Mouse (Mus musculus): ENCODE results near the gene Il17rb. TPM values are rescaled to one million over a fixed set of nuclear protein-coding genes. Genes with fewer than 3 reads are reported as not detected.
A peak's percentile ranks its signal among the peaks of the same experiment; 100 is the strongest.

Gene Il17rb
- total RNA-seq, 2 experiments from 2014 or later, result 0.41 to 0.73 TPM

- intact Hi-C loops (cut with DNase I), result no loop called here
- no peak for DNase-seq (ENCODE audit: extremely low spot score in 1 of 2, low spot score in 2 of 2)
Measured at GRCm38 (mm10) chr14:30018463-30018801, 9.7 kb upstream of the Il17rb start.

DNA sequence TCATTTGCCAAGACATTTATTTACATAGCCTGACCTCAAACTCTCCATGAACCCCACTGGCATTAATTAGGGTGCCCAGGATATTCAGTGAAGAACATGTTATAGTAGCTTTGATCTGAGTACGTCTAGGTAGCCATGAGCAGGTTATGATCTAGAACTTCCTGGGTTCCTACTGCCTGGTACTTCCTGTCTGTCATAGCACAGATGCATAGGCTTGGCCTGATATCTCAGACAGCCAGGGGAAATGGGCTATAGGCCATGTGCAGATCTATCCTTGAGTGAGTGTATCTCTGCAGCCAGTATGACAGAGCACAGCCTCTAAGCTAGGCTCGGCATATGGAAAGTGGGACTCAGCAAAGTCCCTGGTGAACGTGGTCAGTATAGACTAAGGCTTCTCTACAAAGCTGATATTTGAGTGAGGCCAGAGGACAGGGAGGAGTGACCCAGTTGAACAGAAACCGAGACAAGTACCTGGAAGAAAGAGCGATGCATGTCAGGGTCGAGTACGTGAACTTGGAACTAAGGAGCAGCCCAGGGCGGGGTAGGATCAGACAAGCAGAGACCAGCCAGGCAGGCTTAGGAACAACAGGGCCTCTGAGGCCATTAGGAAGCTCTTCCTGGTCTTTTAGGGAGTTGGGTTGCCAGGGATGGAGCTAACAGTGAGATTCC, 9.2 kb upstream of the Il17rb start:
- no peak for DNase-seq (ENCODE audit: extremely low spot score in 1 of 2, low spot score in 2 of 2)
- intact Hi-C loops (cut with DNase I), result no loop called here

DNA sequence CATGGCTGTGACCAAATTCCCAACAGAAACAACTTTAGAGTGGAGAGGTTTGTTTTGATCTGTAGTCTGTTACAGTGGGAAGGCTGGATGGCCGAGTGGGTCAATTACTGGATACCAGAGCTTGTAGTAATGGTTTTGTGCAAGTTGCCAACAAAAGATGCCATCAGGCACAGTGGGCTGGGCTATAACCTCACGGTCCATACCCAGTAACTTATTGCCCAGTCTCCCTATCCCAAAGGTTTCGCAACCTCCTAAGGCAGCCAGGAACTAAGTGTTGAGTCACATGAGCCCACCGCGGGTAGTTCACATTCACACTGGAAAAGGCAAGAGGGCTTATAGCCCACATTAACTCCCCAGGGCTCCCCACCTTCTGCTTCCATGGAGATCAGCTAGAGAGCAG, 8.0 kb upstream of the Il17rb start:
- no peak for DNase-seq (ENCODE audit: extremely low spot score in 1 of 2, low spot score in 2 of 2)
- intact Hi-C loops (cut with DNase I), result no loop called here

GRCm38 (mm10) chr14:30015008-30015407, 6.3 kb upstream of the Il17rb start:
- intact Hi-C loops (cut with DNase I), result no loop called here
- no peak for DNase-seq (ENCODE audit: extremely low spot score in 1 of 2, low spot score in 2 of 2)

DNA sequence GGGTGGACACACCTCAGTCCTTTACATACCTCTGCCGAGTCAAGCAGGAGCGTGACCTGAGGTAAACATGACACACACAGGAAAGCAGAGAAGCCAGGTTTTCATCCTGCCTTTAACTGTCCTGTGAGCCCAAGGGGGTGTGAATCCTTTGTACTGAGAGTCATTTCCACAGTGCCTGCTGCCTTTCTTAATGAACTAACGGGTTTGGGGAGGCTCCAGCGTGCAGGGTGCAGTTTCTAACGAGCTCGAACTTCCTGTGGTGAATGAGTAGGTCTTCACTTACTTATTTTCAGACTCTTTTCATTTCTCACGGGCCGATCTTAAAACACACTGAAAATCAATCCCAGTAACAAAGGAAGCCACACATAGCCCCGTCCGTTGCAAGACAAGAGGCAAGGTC, 5.8 kb upstream of the Il17rb start:
- intact Hi-C loops (cut with DNase I), result no loop called here
- no peak for DNase-seq (ENCODE audit: extremely low spot score in 1 of 2, low spot score in 2 of 2)

GRCm38 (mm10) chr14:30011886-30012560, 3.3 kb upstream of the Il17rb start:
- intact Hi-C loops (cut with DNase I), result no loop called here
- no peak for DNase-seq (ENCODE audit: extremely low spot score in 1 of 2, low spot score in 2 of 2)

DNA sequence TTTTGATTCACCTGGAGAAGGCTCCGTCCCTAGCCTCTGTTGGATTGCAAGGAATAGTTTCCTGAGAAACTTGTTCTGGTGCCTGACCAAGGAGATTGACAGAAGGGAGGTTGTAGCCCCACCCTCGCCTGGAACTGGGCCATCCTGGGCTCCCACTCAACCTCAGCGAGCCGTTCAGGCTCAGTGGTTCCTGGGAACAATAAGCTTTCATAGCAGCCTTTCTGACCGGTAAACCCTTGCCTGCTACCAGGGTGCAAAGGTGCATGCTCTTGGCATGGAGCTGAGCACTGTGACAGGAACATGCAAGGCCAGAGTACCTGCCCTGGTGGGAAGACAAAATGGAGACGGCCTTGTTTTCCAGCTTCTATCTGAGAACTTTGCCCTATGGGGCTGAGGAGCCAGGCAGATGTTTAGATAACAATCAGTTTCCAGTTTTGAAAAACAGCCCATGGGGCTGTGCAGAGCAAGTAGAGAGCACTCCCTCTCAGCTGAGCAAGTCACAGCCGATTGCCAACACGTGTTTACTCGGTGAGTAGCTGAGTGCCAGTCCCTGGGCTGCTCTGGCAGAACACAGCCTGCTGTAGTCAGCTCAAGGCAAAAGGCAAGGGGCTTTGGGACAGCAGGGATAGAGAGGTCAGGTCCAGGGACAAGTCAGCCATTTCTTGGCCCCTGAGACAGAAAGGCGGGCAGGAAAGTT, 1.3 kb upstream of the Il17rb start:
- DNase-seq (ENCODE audit: extremely low spot score in 1 of 2, low spot score in 2 of 2), result peak in 1 of 2 experiments; percentile 66
- intact Hi-C loops (cut with DNase I), result no loop called here

DNA sequence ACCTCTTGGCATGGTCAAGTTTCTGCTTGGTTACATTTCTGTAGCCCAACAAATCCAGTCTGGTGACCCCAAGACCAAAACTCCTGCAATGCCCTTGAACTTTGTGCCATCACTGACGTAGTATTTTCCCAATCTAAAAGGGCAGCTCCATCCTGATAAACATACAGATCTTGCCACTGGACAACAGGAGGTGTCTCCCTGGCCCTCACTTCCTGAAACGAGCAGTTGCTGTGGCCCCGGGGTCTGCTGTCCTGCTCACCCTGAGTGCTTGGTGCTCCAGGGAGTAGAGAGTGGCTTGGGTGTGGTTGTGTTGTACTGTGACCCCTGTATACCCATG, 9.3 kb downstream of the Il17rb start:
- intact Hi-C loops (cut with DNase I), result loop anchor here (10.0 kb wide), 1 partner anchor 485 kb away; no protein-coding TSS in a partner anchor

GRCm38 (mm10) chr14:29998747-29999474, 9.8 kb downstream of the Il17rb start:
- intact Hi-C loops (cut with DNase I), result loop anchor here (10.0 kb wide), 1 partner anchor 486 kb away; no protein-coding TSS in a partner anchor

More for the DNA sequence above, 9.3 kb downstream of the Il17rb start:
- no peak for DNase-seq (ENCODE audit: extremely low spot score in 1 of 2, low spot score in 2 of 2)

GRCm38 (mm10) chr14:29997345-29997744, 11.4 kb downstream of the Il17rb start:
- intact Hi-C loops (cut with DNase I), result loop anchor here (10.0 kb wide), 1 partner anchor 487 kb away; no protein-coding TSS in a partner anchor
- no peak for DNase-seq (ENCODE audit: extremely low spot score in 1 of 2, low spot score in 2 of 2)

More at GRCm38 (mm10) chr14:29998747-29999474, 9.8 kb downstream of the Il17rb start:
- no peak for DNase-seq (ENCODE audit: extremely low spot score in 1 of 2, low spot score in 2 of 2)

- intact Hi-C loops (cut with DNase I), result loop anchor here (10.0 kb wide), 1 partner anchor 489 kb away; no protein-coding TSS in a partner anchor
- DNase-seq (ENCODE audit: extremely low spot score in 1 of 2, low spot score in 2 of 2), result no peak
Measured at GRCm38 (mm10) chr14:29996000-29996751, 12.5 kb downstream of the Il17rb start.

DNA sequence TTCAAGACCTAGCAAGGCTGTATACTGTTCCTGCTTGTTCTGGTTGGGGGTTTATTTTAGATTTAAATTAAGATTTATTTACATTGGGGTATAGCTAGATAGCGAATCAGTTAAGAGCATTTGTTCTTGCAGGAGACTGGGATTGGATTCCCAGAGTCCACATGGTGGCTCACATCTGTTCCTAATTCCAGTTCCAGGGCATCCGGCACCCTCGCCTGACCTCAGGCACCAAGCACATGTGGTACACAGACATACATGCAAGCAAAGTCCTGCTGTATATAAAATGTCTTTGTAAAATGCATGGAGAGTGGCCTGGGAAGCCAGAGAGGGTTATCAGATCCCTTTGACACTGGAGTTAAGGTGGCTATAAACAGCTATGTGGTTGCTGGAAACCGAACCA, 13.7 kb downstream of the Il17rb start:
- no peak for DNase-seq (ENCODE audit: extremely low spot score in 1 of 2, low spot score in 2 of 2)
- intact Hi-C loops (cut with DNase I), result loop anchor here (10.0 kb wide), 1 partner anchor 490 kb away; no protein-coding TSS in a partner anchor

DNA sequence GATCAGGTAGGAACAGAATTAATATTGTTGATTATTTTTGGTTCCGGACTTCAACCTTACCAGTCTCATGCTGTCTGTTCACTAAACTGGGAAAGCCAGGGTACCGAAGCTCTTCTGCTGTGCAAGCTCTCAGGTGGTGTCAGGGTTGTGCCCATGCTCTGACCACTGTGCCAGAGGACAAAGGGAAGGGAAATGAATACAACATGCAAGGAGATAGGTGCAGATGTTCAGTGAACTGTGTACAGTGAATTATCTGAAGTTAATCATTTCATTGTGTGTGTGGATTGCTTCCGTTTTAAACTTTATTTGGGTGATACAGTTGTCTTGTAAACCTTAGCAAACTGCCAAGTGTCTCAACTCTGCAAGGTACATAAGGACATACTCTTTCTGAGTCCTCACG, 20.4 kb downstream of the Il17rb start:
- DNase-seq (ENCODE audit: extremely low spot score in 1 of 2, low spot score in 2 of 2), result no peak
- intact Hi-C loops (cut with DNase I), result loop anchor here (10.0 kb wide), 1 partner anchor 106 kb away; no protein-coding TSS in a partner anchor

DNA sequence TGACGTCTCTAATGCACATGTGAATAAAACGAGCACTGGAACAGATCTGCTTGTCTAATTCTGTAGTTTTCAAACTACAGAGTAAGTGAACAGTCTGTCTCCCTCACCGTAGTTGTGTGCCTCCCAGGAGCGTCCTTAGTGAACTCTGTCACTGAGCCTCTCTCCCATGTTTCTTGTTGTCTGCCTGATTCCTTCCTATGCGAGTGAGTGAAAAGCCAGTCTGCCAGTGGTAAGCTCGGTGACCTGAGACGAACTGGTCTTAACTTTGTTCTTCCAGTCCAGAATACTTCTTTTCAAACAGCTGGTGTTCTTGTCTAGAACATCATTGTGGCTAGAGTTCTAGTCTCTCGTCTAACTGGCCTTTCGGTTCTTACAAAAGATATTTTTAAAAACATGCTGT, 21.0 kb downstream of the Il17rb start:
- DNase-seq (ENCODE audit: extremely low spot score in 1 of 2, low spot score in 2 of 2), result no peak
- intact Hi-C loops (cut with DNase I), result loop anchor here (10.0 kb wide), 1 partner anchor 107 kb away; no protein-coding TSS in a partner anchor

- intact Hi-C loops (cut with DNase I), result loop anchor here (10.0 kb wide), 1 partner anchor 108 kb away; no protein-coding TSS in a partner anchor
- DNase-seq (ENCODE audit: extremely low spot score in 1 of 2, low spot score in 2 of 2), result no peak
Measured at GRCm38 (mm10) chr14:29987276-29987675, 21.4 kb downstream of the Il17rb start.

DNA sequence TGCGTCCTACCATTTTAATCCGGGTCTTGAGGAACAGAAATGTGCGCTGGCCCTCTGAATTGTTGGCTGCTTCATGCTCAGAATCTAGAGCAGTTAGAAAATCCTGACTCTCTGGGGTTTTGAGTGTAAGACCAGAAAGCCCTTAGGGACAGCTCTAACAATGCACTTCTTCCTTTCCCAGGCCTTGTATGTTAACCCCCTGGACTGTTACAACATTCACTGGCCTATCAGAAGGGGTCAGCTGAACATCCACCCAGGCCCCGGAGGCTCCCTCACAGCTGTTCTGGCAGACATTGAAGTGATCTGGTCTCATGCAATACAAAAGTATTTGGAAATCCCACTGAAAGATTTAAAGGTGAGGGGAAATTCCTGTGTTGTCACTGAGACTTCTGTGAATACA, 22.6 kb downstream of the Il17rb start:
- no peak for DNase-seq (ENCODE audit: extremely low spot score in 1 of 2, low spot score in 2 of 2)
- intact Hi-C loops (cut with DNase I), result loop anchor here (10.0 kb wide), 1 partner anchor 109 kb away; no protein-coding TSS in a partner anchor

- intact Hi-C loops (cut with DNase I), result loop anchor here (10.0 kb wide), 1 partner anchor 114 kb away; no protein-coding TSS in a partner anchor
- no peak for DNase-seq (ENCODE audit: extremely low spot score in 1 of 2, low spot score in 2 of 2)
Measured at GRCm38 (mm10) chr14:29980447-29981205, 28.1 kb downstream of the Il17rb start.
